Mouse (Mus musculus) intestine, postnatal 0 days (tissue): ENCODE results near the gene Myo16. TPM values are rescaled to one million over a fixed set of nuclear protein-coding genes. Genes with fewer than 3 reads are reported as not detected.

Source experiments
- ATAC-seq: fragments of 200-750 bp; cut with Nextera tagmentation; 2 replicates; pipeline ENCODE4 v1.8.0; 2017; ENCODE audit warnings: mild to moderate bottlenecking, moderate TSS enrichment, moderate library complexity
- H3K27ac ChIP-seq: fragments of 300-500 bp; sonication (generic); 2 replicates; pipeline ENCODE4 v1.5.1; 2014; ENCODE audit warnings: mild to moderate bottlenecking, low read depth, low read length, moderate library complexity
- H3K27me3 ChIP-seq: fragments of 300-500 bp; sonication (generic); replicated peaks from 2 replicates; pipeline ENCODE4 v1.6.1; 2014; ENCODE audit warnings: low read length, mixed read lengths; ENCODE audit not compliant: control insufficient read depth, insufficient read depth
- H3K36me3 ChIP-seq: fragments of 300-500 bp; sonication (generic); 2 replicates; pipeline ENCODE4 v1.6.1; 2014; ENCODE audit warnings: mild to moderate bottlenecking, moderate library complexity; ENCODE audit not compliant: control insufficient read depth, insufficient read depth
- H3K4me1 ChIP-seq: fragments of 300-500 bp; sonication (generic); replicated peaks from 2 replicates; pipeline ENCODE4 v1.6.1; 2014; ENCODE audit warnings: antibody characterized with exemption, low read length, mixed read lengths; ENCODE audit not compliant: control insufficient read depth, insufficient read depth
- H3K4me2 ChIP-seq: fragments of 300-500 bp; sonication (generic); replicated peaks from 2 replicates; pipeline ENCODE4 v1.6.1; 2014; ENCODE audit warnings: low read depth, mild to moderate bottlenecking, moderate library complexity
- H3K4me3 ChIP-seq: fragments of 300-500 bp; sonication (generic); 2 replicates; pipeline ENCODE4 v1.5.1; 2014; ENCODE audit warnings: low read depth, low read length
- H3K9ac ChIP-seq: fragments of 300-500 bp; sonication (generic); 2 replicates; pipeline ENCODE4 v1.6.1; 2014; ENCODE audit warnings: mild to moderate bottlenecking, low read depth, low read length
- H3K9me3 ChIP-seq: fragments of 300-500 bp; sonication (generic); 2 replicates; pipeline ENCODE4 v1.6.1; 2016; ENCODE audit warnings: mixed run types; ENCODE audit not compliant: control insufficient read depth
- CTCF ChIP-seq: sonication (generic); IDR thresholded peaks from 2 replicates; pipeline ENCODE4 v1.5.1; 2016; ENCODE audit warnings: low read depth, mild to moderate bottlenecking, control low read depth, antibody characterized with exemption, moderate library complexity
- WGBS: fragments of 180-500 bp; shearing (Covaris S2); extraction: QIAGEN DNeasy Blood & Tissue Kit; methylation state at CpG from one replicate; pipeline ENCODE4 v1.1.7; 2014; 5-methylcytosine and 5-hydroxymethylcytosine counted together
- polyA plus RNA-seq: library from polyadenylated mRNA; unstranded; fragments of >200 nt; fragmentation: Nextera tagmentation; extraction: Ambion mirVana; gene quantifications from 2 replicates; pipeline ENCODE4 v1.2.1, GENCODE M21; 2015

The Myo16 gene
- polyA plus RNA-seq, 1 experiment from 2014 or later, result not detected

GRCm38 (mm10) chr8:10654922-10655518, 501.3 kb downstream of the Myo16 start:
- no peak overlapping the region for H3K27ac ChIP-seq
- WGBS, result 64% methylated on average over 9 of the region's 9 CpGs
- H3K36me3 ChIP-seq, result no peaks in the 10 kb centered on the region
- no peak overlapping the region for H3K4me3 ChIP-seq
- H3K9me3 ChIP-seq, result no peaks in the 10 kb centered on the region
- no peak for TF ChIP-seq CTCF
- H3K27me3 ChIP-seq, result no peaks in the 10 kb centered on the region; the same call in 1 of the 2 replicates
- ATAC-seq, result no peak
- H3K9ac ChIP-seq, result no peak overlapping the region
- no peak overlapping the region for H3K4me2 ChIP-seq
- no peaks in the 10 kb centered on the region for H3K4me1 ChIP-seq

GRCm38 (mm10) chr8:10663770-10664470, 510.2 kb downstream of the Myo16 start:
- no peak overlapping the region for H3K27ac ChIP-seq
- no peak for ATAC-seq
- TF ChIP-seq CTCF, result no peak
- WGBS, result 43% methylated on average over 8 of the region's 8 CpGs
- H3K36me3 ChIP-seq, result no peaks in the 10 kb centered on the region
- no peak overlapping the region for H3K9ac ChIP-seq
- no peaks in the 10 kb centered on the region for H3K27me3 ChIP-seq
- no peak overlapping the region for H3K4me3 ChIP-seq
- H3K4me2 ChIP-seq, result no peak overlapping the region
- no peaks in the 10 kb centered on the region for H3K9me3 ChIP-seq
- 0 out of 2 replicates have a peak, but pooled peaks cover 4% of the 10 kb centered on the region for H3K4me1 ChIP-seq

GRCm38 (mm10) chr8:10664861-10665543, 511.3 kb downstream of the Myo16 start:
- Histone ChIP-seq H3K4me3 (no peak overlapping the region), H3K4me2 (no peak overlapping the region), H3K9me3 (no peaks in the 10 kb centered on the region), H3K4me1 (0 out of 2 replicates have a peak, but pooled peaks cover 4% of the 10 kb centered on the region), H3K27ac (no peak overlapping the region), H3K36me3 (no peaks in the 10 kb centered on the region), H3K27me3 (no peaks in the 10 kb centered on the region), H3K9ac (no peak overlapping the region)
- no peak for ATAC-seq
- no peak for TF ChIP-seq CTCF
- 23% methylated on average over 13 of the region's 13 CpGs for WGBS

GRCm38 (mm10) chr8:10665821-10666283, 512.1 kb downstream of the Myo16 start:
- Histone ChIP-seq H3K4me1 (0 out of 2 replicates have a peak, but pooled peaks cover 4% of the 10 kb centered on the region), H3K27me3 (no peaks in the 10 kb centered on the region), H3K4me3 (no peak overlapping the region), H3K9me3 (no peaks in the 10 kb centered on the region), H3K9ac (no peak overlapping the region), H3K27ac (no peak overlapping the region), H3K36me3 (no peaks in the 10 kb centered on the region), H3K4me2 (no peak overlapping the region)
- ATAC-seq, result no peak
- WGBS, result 31% methylated on average over 4 of the region's 4 CpGs
- TF ChIP-seq CTCF, result no peak

GRCm38 (mm10) chr8:10671862-10672548, 518.3 kb downstream of the Myo16 start:
- ATAC-seq, result no peak
- H3K4me3 ChIP-seq, result no peak overlapping the region
- no peak overlapping the region for H3K9ac ChIP-seq
- H3K27ac ChIP-seq, result no peak overlapping the region
- H3K27me3 ChIP-seq, result no peaks in the 10 kb centered on the region
- no peaks in the 10 kb centered on the region for H3K36me3 ChIP-seq
- 45% methylated on average over 2 of the region's 2 CpGs for WGBS
- H3K9me3 ChIP-seq, result no peaks in the 10 kb centered on the region
- H3K4me2 ChIP-seq, result no peak overlapping the region
- TF ChIP-seq CTCF, result no peak
- no peaks in the 10 kb centered on the region for H3K4me1 ChIP-seq
